Mouse (Mus musculus) small intestine, adult 2 months (tissue): ENCODE measurements around the gene Mansc4. TPM values are rescaled to one million over a fixed set of nuclear protein-coding genes. Genes with fewer than 3 reads are reported as not detected.

Experiments
- H3K27ac ChIP-seq: fragments of 200-500 bp; 2 replicates; pipeline ENCODE4 v1.5.1; 2012; ENCODE audit warnings: low read depth, low read length, control low read depth, inconsistent platforms; ENCODE audit not compliant: insufficient read depth
- H3K27me3 ChIP-seq: fragments of 200-500 bp; 2 replicates; pipeline ENCODE4 v1.6.1; 2012; ENCODE audit warnings: mild to moderate bottlenecking, moderate library complexity, low read length, inconsistent platforms; ENCODE audit not compliant: control insufficient read depth, insufficient read depth
- H3K36me3 ChIP-seq: fragments of 200-500 bp; 2 replicates; pipeline ENCODE4 v1.6.1; 2012; ENCODE audit warnings: mild to moderate bottlenecking, low read length, control low read depth, inconsistent platforms; ENCODE audit not compliant: control insufficient read depth, insufficient read depth
- H3K4me1 ChIP-seq: fragments of 200-500 bp; 2 replicates; pipeline ENCODE4 v1.6.1; 2012; ENCODE audit warnings: low read length, inconsistent platforms, mixed read lengths; ENCODE audit not compliant: control insufficient read depth, insufficient read depth, insufficient read length
- H3K4me3 ChIP-seq: fragments of 200-500 bp; 2 replicates; pipeline ENCODE4 v1.5.1; 2012; ENCODE audit warnings: low read depth, mild to moderate bottlenecking, control low read depth, inconsistent platforms, low read length, moderate library complexity
- CTCF ChIP-seq: fragments of 200-500 bp; IDR thresholded peaks from 2 replicates; pipeline ENCODE4 v1.5.1; 2012; ENCODE audit warnings: low read depth, mild to moderate bottlenecking, control low read depth, inconsistent platforms, low read length, moderate library complexity, mixed read lengths; ENCODE audit not compliant: insufficient replicate concordance, insufficient read length; ENCODE audit errors: extremely low read depth
- POLR2A ChIP-seq: fragments of 200-500 bp; IDR thresholded peaks from 2 replicates; pipeline ENCODE4 v1.6.1; 2012; ENCODE audit warnings: low read depth, mild to moderate bottlenecking, control low read depth, inconsistent platforms, low read length, moderate library complexity
- WGBS: fragments of 180-500 bp; shearing (Covaris S2); methylation state at CpG from one replicate; pipeline ENCODE4 v1.1.7; 2018; 5-methylcytosine and 5-hydroxymethylcytosine counted together
- polyA plus RNA-seq: library from polyadenylated mRNA; depleted of rRNA; stranded (reverse); fragments of >200 nt; gene quantifications from 2 replicates; pipeline ENCODE4 v1.2.3, GENCODE M21; 2012; rRNA removed

Mansc4 gene
- polyA plus RNA-seq = 0.24 TPM in 1 of 2 replicates, not detected in the other

DNA sequence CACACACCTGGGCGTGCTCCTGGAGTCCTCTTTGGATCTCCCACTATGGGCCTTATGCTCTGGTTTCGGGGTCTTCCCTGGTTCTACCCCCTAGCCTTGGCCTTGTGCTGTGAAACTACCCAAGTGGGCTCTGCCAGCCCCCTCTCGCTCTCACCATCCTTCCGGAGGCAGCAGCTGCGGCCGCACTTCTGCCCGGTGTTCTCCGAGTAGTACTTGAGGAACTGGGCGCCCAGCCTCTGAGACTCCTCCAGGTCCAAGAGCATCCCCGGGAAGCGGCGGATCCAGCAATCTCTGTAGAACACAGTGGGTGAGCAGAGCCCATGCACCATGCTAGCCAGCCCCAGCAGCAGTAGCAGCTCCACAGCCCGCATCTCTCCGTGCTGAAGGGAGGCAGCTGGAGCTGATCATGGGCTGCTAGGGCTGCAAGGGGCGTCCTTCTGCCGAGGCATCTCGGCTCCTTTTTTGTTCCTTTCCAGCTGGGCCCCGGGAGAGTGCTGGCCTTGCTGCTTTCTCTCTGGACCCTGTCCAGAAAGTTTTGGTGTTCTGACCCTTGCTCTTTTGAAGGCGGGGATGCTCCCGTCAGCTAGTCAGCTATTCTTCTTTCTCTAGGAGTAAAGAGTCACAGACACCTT, at the start of gene Mansc4:
TSS of gene Mansc4 (minus strand) at position 439 of the 632 bp plus-strand sequence.
- no peak within 1 kb of the TSS for H3K27ac ChIP-seq
- TF ChIP-seq CTCF (no peak), POLR2A (no peak)
- H3K4me1 ChIP-seq = no peaks in the 10 kb centered on the region; the same call in 1 of the 2 replicates
- WGBS = 40% methylated on average over 20 of the region's 20 CpGs
- H3K4me3 ChIP-seq = no peak within 1 kb of the TSS
- no peaks in the 10 kb centered on the region for H3K36me3 ChIP-seq
- no peaks in the 10 kb centered on the region for H3K27me3 ChIP-seq

DNA sequence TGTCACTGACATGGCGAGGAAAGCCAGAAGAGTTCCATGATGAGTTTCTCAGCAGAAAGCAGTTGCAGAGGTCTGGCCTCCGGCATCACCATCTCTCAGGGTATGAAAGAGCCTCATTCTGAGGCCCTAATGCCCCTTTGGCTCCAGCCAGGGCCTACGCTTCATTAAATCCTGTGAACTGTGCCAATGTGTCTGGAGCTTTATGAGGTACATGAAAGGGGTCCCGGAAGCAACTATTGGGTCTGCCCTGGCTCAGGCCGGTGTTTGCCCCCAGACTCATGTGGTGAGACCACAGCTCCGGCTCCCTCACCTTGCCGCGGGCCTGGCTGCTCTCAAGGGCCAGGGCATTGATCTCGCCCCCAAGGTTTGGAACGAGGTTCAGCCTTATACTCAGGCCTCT, 40.4 kb upstream of the Mansc4 start:
- Histone ChIP-seq H3K27me3 (no peaks in the 10 kb centered on the region), H3K4me1 (no peaks in the 10 kb centered on the region), H3K27ac (no peak overlapping the region), H3K36me3 (no peaks in the 10 kb centered on the region), H3K4me3 (no peak overlapping the region)
- TF ChIP-seq CTCF = no peak
- no peak for TF ChIP-seq POLR2A
- WGBS = 92% methylated on average over 10 of the region's 10 CpGs

DNA sequence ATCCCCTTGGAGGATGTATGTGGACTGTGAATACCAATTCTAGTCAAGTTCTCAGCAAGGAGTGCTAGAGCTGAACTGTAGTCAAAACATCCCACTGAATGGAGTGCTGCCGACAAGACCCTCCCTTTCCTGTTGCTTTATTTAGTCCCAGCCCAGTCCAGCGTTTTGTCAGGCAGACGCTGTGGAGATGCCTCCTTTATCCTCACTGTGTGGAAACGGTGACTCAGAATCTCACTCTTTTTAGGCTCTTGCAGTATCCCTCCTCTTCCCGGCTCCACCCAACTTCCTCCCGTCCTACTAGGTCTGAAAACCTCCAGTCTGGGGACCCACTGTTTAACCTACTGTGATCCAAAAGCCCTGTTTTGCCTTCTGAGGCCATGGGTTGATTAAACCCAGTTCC, 34.5 kb upstream of the Mansc4 start:
- no peaks in the 10 kb centered on the region for H3K27me3 ChIP-seq
- H3K4me3 ChIP-seq = no peak overlapping the region
- WGBS = 46% methylated on average over 6 of the region's 6 CpGs
- TF ChIP-seq POLR2A (no peak), CTCF (no peak)
- H3K4me1 ChIP-seq = no peaks in the 10 kb centered on the region
- no peaks in the 10 kb centered on the region for H3K36me3 ChIP-seq
- H3K27ac ChIP-seq = no peak overlapping the region

DNA sequence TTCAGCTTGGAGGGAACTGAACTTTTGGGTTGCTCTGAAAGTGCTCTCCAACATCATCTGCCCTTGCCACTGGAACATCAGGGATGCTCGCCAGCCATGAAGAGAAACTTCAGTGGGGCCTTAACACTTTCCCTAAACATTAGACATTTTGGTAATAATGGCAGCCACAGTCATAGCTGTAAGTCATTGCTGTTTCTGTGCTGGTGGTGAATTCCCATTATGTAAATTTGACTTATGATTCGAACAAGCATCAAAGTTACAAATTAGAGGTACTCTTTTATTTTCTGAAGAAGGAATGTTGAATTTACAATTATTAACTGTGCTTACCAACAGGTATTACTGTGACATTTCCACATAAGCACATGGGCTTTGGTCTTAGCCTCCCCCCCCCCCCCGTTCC, 31.4 kb upstream of the Mansc4 start:
- Histone ChIP-seq H3K4me1 (no peaks in the 10 kb centered on the region), H3K4me3 (no peak overlapping the region), H3K36me3 (no peaks in the 10 kb centered on the region), H3K27ac (no peak overlapping the region), H3K27me3 (no peaks in the 10 kb centered on the region)
- no peak for TF ChIP-seq POLR2A
- no peak for TF ChIP-seq CTCF
- 81% methylated on average over 3 of the region's 3 CpGs for WGBS

DNA sequence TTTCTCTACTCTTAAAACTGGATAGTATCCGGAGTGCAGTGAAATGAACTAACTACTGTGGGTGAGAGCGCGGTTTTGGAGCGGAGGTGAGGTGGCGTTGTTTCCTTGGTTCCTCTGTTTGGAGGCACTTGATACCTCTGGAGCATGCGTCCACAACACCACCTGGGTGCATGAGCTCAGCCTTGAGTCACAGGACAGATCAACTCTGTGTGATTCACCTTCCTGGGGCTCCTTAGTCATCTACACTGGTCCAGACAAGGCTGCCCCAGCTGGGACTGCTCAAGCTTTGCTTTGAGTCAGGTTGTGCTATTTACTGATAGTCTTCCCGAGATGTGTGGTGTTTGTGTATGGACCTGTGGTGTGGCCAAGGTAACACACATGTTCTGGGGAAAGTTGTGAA, 30.9 kb upstream of the Mansc4 start:
- WGBS = 89% methylated on average over 7 of the region's 7 CpGs
- Histone ChIP-seq H3K27ac (no peak overlapping the region), H3K4me3 (no peak overlapping the region)

DNA sequence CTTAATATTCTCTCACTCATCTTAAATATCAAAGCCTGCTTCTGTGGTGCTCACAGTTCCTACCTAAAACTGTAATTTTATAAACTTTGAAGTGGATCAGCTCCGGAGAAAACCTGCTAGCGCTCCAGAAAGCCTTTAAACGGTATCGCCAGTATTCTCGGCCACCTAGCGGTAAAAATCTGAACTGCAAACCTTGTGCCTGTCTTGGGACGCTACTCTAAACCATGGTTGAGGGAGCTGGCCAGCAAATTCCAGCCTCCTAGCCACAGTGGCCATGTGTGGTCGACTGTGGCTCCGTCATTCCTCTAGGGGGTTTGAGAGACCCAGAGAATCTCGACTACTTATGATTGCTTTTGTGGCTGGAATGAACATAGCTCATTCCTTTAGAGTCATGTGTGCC, 29.7 kb upstream of the Mansc4 start:
- H3K4me3 ChIP-seq = no peak overlapping the region

More for the DNA sequence above, 30.9 kb upstream of the Mansc4 start:
- H3K36me3 ChIP-seq = no peaks in the 10 kb centered on the region
- no peaks in the 10 kb centered on the region for H3K4me1 ChIP-seq
- no peak for TF ChIP-seq CTCF
- no peak for TF ChIP-seq POLR2A
- H3K27me3 ChIP-seq = no peaks in the 10 kb centered on the region

DNA sequence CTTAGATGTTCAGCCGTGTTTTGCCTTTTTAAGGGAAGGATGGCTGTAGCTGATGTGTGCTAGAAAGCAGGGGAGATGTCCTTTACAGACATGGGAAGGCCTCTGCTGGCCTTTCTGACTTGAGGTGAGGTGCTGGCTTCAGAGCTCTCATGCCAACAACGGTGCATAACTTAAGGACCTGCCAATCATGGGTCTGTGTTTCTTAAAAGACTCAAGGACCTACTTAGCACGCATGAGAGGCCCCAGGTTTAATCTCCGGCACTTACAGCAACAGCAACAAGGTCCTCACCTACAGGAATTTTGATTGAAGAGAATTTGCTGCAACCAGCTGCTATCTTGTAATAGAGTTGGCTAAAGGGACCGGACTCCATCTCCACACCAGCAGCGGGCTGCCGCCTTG, 22.5 kb upstream of the Mansc4 start:
- no peaks in the 10 kb centered on the region for H3K27me3 ChIP-seq
- no peak overlapping the region for H3K4me3 ChIP-seq
- no peak overlapping the region for H3K27ac ChIP-seq
- no peaks in the 10 kb centered on the region for H3K4me1 ChIP-seq
- no peak for TF ChIP-seq CTCF
- no peak for TF ChIP-seq POLR2A
- WGBS = 93% methylated on average over 7 of the region's 7 CpGs
- H3K36me3 ChIP-seq = peaks cover 31% of the 10 kb centered on the region

More for the DNA sequence above, 29.7 kb upstream of the Mansc4 start:
- no peaks in the 10 kb centered on the region for H3K4me1 ChIP-seq
- WGBS = 11% methylated on average over 10 of the region's 10 CpGs
- TF ChIP-seq CTCF (peak; percentile 70; the same call in 1 of the 2 replicates), POLR2A (no peak)
- H3K27me3 ChIP-seq = no peaks in the 10 kb centered on the region
- H3K36me3 ChIP-seq = peaks cover 5% of the 10 kb centered on the region
- H3K27ac ChIP-seq = no peak overlapping the region

DNA sequence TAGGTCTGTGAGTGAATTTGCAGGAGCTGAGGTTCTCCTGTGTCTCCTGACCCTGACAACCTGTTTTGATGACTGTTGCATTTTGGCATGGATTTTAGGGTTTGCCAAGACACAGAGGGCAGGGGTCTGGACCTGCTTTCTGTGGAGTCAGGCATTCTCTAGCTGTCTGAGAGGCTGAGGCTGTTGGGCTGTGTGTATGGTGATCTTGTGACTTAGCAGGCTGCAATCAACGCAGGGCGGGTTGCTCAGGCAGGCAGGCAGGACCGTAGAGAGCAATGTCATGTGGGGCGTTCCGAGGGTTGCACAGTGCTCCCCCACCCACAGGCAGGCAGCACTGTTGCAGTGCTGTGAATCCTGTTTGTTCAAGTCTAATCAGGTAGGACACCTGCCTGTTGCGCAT, 19.9 kb upstream of the Mansc4 start:
- 92% methylated on average over 6 of the region's 6 CpGs for WGBS
- TF ChIP-seq CTCF (no peak), POLR2A (no peak)
- H3K4me1 ChIP-seq = no peaks in the 10 kb centered on the region
- no peaks in the 10 kb centered on the region for H3K27me3 ChIP-seq
- H3K4me3 ChIP-seq = no peak overlapping the region
- H3K27ac ChIP-seq = no peak overlapping the region
- H3K36me3 ChIP-seq = peaks cover 27% of the 10 kb centered on the region
